Mouse (Mus musculus) fibroblast of lung, adult 2 months (primary cell): ENCODE measurements at regions not wholly inside any gene's neighbourhood (a gene's known extent, or its start where the extent isn't known, plus 50 kb on each side); places are given as distances from the start of the nearest gene placed in this dataset.

ENCODE experiments used
- DNase-seq: peaks from one replicate; pipeline ENCODE4 v3.0.0-alpha.2; 2011; ENCODE audit warnings: low read depth

DNA sequence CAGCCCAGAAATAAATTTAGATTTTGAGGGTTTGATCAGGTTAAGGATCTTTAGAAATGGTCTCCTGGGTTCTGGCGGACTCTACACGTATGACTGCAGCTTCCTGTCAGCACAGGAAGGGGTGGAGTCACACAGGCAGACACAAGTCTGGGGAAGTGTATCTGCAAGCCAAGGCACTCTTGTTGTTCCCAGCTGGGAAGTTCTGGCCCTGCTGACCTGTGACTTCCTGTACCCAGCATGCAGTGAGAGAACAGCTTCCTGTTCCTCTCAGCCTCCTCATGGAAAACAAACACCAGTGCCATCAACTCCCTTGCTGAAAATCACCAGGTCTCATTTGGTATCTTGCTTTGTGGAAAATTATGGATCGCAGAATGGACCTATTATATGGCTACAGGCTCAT lies 140.9 kb downstream of the Ets2 start:
- no peak for DNase-seq

DNA sequence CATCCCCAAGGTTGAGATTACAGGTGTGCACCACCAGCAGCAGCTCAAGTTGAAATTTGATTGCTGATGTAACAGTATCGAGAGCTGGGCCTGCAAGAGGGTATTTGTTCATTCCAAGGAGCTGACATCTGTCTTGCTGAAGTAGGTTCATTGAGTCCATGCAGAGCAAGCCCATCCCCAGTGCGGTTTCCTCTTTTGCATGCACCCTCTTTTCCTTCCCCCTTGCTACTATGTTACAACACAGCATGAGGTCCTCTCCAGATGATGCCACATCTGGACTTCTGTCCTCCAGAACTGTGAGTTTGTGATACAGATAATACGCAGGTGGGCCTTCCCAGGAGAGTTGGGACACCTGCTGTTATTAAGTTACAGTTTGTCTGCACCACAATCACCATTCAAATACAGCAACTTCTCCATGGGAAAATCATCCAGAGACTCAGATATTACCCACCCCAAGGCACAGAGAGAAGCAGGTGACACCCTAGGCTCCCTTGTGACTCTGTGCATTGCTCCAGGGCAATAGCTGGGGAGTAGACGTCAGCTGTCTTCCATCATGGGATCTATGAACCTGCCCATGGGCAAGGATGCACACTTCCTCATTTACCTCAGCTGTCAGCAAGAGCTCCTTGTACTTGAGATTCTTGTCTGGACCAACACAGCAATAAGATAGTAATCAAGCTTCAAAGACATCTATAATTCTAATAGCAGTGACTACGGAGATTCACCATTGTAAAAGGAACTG lies 137.8 kb downstream of the Ets2 start:
- DNase-seq: no peak

DNA sequence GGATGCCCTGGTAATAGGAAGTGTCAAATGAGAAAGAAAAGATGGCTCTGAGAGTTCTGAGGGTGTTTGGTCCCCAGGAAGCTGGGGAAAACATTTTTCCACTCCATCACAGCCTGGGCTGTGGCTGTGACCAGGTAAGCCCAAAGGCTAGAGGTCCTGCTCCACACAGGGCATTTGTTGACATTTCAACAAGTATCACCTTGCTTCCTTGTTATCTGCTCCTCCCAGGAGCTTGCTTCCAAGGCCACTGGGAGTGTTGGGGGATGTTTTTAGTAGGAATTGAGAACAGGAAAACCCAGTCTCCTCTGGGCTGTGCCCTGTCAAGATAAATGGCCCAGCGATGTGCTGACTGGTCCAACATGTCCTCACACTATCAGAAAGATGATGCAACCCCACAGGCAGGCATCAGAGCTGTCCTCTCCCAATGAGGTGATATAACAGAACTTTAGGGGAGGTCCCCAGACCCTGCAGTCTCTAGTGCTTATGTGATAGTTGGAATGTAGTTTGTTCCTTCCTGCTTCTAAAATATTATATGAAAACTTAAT lies 137.1 kb downstream of the Ets2 start:
- no peak for DNase-seq

DNA sequence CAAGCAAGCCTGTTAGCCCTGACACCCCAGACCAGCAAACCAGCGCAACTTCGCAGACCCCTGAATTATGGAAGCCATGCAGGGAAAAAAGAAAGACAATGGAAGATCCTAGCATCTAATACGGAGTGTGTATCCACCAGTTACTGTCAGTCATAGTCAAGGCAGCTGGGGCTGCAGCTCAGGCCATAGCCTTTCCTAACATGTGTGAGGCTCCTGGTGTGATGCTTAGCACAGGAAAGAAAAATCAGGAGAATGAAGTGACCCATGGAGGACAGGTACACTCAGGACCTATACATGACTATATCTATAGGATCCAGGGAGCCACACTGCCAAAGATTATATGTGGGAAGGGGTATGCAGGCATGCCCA lies 136.6 kb downstream of the Ets2 start:
- no peak for DNase-seq

DNA sequence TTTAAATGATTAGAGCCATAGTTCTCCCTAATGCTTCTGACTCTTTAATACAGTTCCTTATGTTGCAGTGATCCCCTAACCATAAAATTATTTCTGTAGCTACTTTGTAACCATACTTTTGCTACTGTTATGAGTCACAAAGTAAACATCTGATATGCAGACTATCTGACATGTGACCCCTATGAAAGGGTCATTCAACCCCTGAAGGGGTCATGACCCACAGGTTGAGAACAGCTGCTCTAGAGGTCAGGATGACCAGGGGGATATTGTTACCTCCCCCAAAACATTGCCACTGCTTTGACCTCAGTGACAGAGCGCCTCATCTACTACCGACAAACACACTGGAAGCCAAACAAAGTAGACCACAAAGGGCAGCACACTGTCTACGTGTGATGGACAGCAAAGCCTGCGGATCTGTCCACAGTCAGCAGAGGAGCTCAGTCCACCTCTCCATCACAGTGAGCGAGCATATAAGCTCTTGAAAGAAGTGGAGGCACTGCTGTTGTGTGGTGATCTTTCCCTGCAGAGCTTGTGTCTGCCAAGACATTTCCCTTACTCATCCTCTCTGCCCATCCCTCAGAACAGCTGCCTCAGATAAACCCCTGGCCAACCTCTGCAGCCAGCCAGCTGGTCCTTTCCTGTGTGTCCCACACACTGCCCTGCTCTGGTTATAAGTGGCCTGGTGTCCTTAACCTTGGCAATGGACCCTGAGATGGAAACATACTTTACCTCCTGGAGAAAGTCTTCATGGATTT lies 136.0 kb downstream of the Ets2 start:
- no peak for DNase-seq

DNA sequence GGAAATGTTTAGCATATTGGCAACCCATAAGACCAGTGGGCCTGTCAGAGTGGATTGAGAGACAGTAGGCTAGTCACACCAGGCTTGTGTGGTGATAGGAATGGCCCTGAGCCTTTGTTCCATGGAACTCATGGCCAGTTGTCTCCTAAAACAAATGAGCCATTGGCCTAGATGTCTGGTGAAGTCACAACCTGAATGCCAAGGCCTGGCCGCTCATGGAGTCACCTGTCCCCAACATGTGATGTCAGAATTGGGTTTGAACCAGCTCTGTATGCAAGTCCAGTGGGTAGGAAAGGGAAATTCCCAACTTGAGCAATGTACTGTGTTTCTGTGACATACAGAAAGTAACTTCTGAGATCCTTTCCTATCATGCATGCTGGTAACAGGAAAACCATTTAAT lies 134.1 kb downstream of the Ets2 start:
- no peak for DNase-seq

DNA sequence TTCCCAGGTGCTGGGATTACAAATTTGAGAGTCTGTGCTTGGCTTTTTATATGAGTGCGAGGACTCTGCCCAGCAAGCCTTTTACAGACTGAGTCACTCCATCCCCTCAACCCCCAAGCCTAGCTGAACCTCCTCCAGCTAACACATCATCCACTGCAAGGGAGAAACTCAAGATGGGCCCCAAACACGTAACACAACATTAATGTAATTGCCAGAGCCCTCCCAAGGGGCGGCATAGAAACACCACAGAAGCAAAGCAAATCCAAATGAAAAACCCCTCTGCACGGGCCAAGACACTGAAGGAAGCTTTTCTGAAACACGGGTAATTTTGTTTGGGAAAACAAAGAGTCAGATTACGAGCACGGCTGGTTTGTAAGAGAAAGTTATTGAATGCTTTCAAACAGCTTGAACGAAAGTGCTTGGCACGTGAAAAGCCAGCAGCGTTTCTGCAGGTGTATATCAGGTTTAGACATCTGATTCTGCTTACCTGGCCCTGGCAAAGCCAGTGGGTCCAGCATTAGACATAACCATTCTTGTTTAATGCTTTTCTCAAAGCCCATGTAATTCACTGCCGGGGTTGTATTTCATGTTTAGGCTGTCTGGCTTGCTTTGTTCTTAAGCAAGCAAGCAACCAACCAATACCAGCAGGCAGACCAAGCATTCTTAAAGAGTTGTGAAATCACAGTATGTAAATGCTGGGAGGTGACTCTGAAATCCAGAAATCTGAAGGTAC lies 132.8 kb downstream of the Ets2 start:
- peak; percentile 65 for DNase-seq

DNA sequence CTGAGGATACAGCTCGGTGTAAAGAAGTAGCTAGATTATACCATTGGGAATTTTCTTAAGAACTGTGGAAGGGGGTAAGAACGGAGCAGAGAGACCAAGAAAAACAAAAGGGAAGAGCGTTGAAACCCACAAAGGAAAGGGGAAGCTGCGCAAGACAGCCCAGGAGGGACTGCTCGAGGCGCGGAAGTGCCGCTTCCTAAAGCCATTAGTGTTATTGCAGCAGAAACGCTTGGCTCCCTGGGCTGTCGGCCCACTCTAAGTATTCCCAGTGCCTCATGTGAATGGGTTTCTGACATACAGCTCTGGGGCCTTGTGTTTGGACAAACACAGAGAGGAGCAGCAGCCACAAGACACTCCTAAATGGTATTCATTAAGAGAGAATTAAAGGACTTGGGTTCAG lies 131.6 kb downstream of the Ets2 start:
- no peak for DNase-seq

DNA sequence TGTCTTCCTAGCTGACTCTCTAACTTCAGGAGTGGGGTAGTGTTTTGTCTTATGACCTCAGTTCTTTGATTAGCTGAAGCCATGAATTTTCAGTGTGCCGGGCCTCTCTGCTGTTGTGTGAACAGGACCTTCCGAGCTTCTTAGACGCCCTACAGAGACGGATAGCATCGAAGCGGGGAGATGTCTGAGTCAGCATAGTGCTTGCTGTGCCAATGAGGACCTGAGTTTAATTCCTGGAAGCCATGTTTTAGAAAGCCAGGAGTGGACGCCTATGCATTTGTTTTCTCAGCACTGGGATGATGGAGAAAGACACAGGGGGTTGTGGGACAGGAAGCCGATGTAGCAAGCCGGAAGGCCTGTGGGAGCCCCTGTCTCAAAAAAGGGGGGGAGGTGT lies 130.5 kb downstream of the Ets2 start:
- no peak for DNase-seq

DNA sequence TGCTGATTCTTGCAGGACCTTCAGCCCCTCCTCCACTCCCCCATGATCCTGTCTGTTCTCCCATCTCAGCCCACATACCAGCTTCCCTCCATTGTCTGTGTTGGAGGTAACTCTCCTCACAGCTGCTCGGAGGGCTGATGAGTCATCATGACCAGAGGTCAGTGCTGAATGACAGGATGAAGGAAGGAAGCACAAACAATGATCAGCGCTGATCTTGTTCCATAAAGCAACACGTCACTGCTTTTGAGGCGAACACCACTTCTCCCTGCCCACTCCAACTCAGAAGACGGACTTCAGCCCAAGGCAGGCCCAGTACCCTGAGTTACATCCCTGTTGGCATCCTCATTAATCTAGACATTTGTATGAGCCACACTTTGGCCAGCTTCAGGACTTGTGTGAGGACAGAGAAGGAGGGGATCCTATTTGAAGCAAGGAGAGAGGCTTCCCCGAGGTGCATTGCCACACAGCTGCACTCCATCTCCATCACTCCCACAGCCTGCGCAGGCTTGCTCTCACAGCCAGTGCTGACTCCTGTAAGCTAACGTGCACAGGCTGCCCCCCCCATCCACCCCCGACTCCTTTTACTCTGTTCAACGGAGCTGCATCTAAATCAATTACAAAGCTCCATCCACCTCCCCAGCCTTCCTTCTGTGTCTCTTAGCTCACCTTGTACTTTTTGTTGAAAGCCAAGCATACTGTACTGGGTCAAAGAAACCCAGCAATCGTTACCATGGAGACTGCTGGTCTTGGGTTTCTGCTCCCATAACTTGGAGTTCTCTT lies 129.9 kb downstream of the Ets2 start:
- DNase-seq: no peak

DNA sequence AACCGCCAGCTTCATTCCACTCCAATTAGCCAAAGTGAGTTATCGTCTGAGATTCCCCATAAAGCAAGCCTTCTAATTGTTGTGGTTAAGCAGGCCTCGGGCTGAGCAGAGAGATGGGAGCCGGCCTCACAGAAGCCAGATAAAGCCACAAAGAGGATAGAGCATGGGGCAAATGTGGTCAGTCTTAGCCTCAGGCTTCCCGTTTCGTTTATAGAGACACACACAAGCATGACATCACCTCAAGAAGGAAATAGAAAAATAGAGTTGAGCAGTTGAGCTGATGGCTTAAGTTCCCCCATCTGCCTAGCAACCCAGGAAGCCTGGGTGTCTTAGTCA lies 125.5 kb downstream of the Ets2 start:
- peak; percentile 51 for DNase-seq

DNA sequence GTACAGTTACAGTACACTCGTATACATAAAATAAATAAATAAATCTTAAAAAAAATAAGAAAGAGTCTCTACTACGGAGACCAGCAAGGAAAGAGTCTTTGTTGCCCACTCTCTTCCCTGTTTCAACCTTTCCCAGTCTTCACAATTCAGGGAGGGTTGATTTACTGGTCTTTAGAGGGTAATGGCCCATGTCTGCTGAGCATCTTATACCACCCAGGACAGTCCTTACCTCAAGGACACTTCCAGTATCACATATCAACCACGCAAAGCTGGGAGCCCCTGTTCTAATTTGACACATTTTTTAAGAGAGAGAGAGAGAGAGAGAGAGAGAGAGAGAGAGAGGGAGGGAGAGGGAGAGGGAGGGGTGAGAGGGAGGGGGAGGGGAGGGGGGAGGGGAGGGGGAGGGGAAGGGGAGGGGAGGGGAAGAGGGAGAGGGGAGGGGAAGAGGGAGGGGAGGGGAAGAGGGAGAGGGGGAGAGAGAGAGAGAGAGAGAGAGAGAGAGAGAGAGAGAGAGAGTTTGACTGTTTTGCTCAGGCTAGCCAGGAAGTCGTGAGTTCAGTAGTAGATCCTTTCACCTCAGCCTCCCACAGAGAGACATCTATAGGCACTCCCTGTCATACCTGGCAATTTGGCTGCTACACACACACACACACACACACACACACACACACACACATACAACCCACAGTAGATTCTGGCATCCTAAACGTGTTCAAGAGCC lies 125.0 kb downstream of the Ets2 start:
- no peak for DNase-seq

DNA sequence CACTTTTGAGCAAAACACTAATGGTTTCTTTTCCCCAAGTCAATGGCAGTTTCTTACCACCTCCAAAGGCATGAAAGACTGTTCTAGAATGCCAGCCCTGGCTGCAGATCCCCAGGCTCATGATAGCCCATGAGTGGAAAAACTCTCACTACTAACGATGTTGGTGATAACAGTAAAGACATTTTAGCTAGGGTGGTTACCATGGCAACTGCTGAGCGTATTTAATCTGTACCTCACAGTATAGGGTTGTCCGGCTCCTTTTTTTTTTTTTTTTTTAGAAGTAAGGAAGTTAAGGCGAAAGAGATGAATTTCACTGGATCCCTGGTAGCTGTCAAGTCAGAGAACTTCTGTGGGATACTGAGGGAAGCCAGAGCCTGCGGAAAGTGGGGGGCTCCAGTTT lies 123.8 kb downstream of the Ets2 start:
- no peak for DNase-seq

DNA sequence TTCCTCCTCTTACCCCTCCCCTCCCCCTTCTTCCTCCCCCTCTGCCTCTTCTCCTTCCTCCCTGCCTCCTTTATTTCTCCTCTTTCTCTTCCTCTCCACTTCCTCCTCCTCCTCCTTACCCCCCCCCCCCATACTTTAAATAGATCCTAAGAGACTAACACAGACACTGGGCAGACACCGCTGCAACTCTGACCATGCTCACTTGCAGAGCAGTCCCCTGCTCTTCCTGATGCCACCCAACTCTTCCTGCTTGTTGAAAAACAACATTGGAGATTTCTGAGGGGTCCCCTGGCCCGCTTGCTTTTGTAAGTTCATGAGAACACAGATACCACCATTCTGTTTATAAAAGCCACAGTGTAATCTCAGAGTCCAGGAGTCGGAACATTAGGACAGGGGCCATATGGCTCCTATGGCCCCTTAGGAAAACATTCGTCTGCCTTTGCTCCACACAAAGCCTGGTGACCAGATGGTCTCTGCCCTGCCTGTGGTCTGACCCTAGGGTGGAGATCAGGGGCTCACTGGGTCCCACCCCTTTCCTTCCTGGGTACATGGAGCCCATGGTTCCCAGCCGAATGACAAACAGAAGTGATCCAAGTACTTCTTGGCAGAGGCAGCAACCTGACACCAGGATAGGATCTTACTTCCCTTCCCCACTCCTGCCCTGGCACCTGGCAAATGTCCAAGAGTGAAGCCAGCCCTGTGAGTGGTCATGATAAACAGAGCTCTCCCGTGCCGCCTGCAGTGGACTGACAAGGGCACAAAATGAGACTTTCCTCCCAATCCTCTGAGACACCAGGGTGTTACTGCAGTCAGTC lies 123.1 kb downstream of the Ets2 start:
- DNase-seq: no peak

DNA sequence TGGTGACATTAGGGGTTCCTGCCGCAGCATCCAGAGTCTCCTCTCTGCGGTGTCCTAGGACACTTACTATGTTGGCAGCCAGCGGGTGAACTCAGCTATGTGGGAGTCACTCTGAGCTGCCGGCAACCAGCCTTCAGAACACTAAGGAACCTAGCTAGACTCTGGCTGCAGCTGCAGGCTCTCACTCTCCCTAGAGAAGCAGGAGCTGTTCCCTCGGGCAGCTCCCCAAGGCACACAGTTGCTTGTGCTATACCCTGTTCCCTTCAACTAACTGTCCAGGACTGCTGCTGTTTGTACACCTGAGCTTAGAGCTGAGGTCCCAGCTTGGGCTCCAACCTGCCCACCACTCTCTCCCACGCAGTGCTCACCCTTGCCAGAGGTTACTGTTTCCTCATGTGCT lies 121.9 kb downstream of the Ets2 start:
- no peak for DNase-seq

DNA sequence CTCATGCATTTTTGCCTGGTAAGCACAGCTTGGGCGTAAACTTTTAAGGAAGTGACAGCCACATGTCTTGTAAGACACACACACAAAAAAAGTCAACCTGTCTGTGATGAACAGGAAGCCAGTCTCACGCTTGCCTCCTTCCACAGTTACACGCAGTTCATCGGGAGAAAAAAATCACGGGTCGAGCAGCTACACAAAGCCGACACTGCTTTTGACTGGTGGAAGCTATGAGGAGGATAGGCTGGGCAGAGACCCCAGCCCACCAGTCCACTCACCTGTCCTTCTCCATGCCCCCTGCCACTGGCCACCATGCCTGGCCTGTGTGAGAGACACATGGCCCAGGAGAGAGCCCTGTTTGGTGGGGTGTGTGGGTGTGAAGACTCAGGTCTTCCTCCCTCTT lies 119.2 kb downstream of the Ets2 start:
- DNase-seq: no peak

DNA sequence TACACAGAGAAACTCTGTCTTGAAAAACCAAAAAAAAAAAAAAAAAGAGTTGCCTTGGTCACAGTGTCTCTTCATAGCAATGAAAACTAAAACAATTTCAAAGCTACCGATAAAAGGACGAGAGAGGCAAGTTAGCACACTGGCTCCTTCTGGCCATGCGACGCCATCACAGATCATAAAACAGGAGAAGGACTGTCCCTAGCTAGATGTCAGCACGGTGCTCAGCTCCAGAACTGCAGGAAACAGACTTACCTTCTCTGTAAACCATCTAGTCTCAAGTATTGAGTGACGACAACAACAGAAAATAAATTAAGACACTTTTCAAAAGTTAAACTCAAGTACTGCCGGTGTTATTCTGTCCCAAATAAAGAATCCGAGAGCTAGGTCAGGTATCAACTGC lies 118.7 kb downstream of the Ets2 start:
- DNase-seq: no peak

DNA sequence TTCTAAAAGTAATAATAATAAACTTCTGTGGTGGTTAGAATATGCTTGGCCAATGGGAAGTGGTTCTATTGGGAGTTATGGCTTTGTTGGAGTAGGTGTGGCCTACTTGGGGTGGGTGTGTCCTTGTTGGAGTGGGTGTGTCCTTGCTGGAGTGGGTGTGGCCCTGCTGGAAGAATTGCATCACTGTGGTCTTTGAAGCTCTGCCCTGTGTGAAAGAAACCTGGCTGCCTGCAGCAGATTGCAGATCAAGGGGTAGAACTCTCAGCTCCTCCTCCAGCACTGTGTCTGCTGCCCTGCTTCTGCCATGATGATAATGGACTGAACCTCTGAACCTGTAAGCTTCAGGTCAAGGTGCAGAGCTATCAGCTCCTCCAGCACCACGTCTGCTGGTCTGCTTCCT lies 118.1 kb downstream of the Ets2 start:
- no peak for DNase-seq

DNA sequence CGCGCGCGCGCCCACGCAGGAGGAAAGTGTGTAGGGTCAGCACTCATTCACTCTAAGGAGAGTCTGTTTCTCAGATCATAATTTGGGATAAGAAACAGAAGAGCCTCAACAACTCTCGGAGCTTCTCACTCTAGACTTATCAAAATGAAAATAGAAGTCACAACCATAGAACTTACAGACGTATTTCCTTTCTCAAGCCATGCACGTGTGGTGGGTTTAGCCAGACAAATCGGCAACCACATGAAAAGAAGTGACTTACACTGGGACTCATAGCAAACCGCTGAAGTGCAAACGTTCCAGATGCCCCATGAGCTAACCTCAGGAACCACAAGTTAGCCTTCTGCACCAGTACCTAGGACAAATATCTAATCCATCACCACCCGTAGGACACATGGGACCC lies 114.1 kb downstream of the Ets2 start:
- no peak for DNase-seq

DNA sequence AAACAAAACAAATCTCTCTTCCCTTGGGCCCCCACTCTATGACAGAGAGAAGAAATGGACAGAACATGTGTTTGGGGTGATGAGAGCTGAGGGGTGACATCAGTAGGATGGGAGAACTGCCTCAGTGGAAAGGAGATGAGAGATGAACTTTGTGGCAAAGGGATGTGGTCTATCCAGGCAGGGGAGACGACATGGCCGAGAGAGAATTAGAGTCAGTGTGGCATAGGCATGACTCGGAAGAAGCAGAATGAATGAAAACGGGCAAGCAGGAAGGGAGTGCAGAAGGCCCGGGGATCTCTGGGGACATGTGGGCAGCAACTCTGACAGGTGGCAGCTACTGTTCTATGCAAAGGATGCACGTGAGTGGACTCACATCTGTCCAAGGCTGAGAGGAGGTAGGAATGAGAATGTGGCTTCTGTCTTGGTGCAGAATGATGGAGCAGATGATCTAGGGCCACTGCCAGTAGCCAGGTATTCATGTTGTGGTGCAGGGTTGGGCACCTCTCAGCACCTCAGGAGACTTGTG lies 113.4 kb downstream of the Ets2 start:
- DNase-seq: no peak
